Mouse (Mus musculus) E14TG2a.4 (cell line): ENCODE measurements around the gene Gif.

Experiments
- CTCF ChIP-seq: conservative IDR thresholded peaks from 2 replicates; pipeline ENCODE4 v1.5.1; 2014; ENCODE audit warnings: low read length
- NANOG ChIP-seq: IDR thresholded peaks from 2 replicates; pipeline ENCODE4 v1.6.1; 2014; ENCODE audit warnings: borderline replicate concordance, low read length, mixed read lengths

GRCm38 (mm10) chr19:11807822-11808221, 60.5 kb downstream of the Gif start:
- TF ChIP-seq NANOG (peak; percentile 36; the same call in 1 of the 2 replicates), CTCF (no peak)
